Mouse (Mus musculus): Measurements from ENCODE around the gene Map3k11.

GRCm38 (mm10) chr19:5740320-5741317 lies 52.1 kb downstream of the Map3k11 start, which contains the start of gene Ltbp3:
- TF ChIP-seq EP300 (IDR thresholded peaks at IDR 0.05; ENCODE audit: low read depth in 1 of 2, low read length in 2 of 2) (no peak), GATA1 (IDR thresholded peaks at IDR 0.05; ENCODE audit: low read depth, low read length) (no peak), UBTF (IDR thresholded peaks at IDR 0.05; ENCODE audit: borderline replicate concordance, insufficient read depth, low read depth, low read length) (no peak), SIN3A (IDR thresholded peaks at IDR 0.05; ENCODE audit: low read length) (no peak), CTCF (IDR thresholded peaks at IDR 0.05 in 2 of 3, conservative IDR thresholded peaks at IDR 0.05 in 1 of 3; ENCODE audit: control insufficient read depth in 1 of 3, insufficient read depth in 1 of 3, low read depth in 2 of 3, low read length in 3 of 3, poor library complexity in 1 of 3, severe bottlenecking in 1 of 3) (no peak), MEF2A (IDR thresholded peaks at IDR 0.05; ENCODE audit: extremely low read depth, insufficient replicate concordance, low read depth, low read length, poor library complexity, severe bottlenecking) (no peak), ETS1 (IDR thresholded peaks at IDR 0.05; ENCODE audit: low read depth, low read length) (no peak), POLR2A (IDR thresholded peaks at IDR 0.05; ENCODE audit: control insufficient read depth in 1 of 2, insufficient read depth in 1 of 2, low read depth in 1 of 2, low read length in 2 of 2, poor library complexity in 1 of 2) (no peak), POLR2AphosphoS2 (IDR thresholded peaks at IDR 0.05; ENCODE audit: low read length) (no peak), ZC3H11A (IDR thresholded peaks at IDR 0.05; ENCODE audit: low read depth, low read length) (no peak), TAL1 (IDR thresholded peaks at IDR 0.05; ENCODE audit: low read length) (no peak)
